ENCODE assay signal across 13 mouse cellular contexts in the genomic region with DNA sequence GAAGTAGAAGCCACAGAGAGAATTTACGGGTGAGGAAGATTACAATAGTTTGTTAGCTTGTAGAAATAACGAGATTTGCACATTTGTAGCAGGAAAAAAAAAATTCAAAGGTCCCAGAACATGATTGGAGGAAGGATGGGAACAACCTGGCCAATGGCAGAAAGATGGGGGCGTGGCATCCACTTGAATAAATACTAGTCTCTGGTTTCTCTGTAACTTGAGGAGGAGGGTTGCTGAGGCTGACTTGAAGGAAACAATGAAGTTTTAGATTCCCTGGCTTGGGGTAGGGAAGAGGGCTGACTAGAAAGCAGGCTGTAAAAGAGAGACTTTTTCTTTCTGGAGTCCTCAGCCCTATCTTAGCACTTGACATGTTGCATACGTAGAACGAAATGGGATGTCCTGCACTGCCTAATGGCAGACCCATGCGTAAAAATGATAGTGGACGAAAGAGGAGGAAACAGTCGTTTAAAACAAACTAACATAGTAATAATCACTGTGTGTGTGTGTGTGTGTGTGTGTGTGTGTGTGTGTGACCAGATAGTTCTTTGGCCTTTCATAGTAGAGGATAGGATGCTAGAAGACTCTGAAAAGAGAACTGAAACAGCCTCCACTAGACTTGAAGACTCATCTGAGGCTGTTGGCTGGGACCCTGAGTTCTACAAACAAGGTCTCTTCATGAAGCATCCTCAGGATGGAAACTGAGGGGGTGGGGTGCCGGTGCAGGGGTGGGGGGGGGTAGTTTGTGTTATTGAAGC.
DNase-seq lines count a peak whose midpoint lies in the region; ATAC-seq and TF ChIP-seq lines count a peak whose summit lies in the region.
"Had no signal": no experiment of that assay in that cellular context is flagged by ENCODE, and none has a peak within 500 bp of the region (broad histone marks: within the 10 kb centered on the region; RNA-seq: fewer than 3 reads in every experiment).

No protein-coding gene starts in this region.

- peak; percentile 55; the same call in 1 of the 2 replicates for ATAC-seq in kidney, embryonic 14.5 days (ENCODE audit: low FRiP score, low TSS enrichment)
- 0 out of 2 replicates have a peak, but pooled peaks have one; percentile 10 for ATAC-seq in embryonic facial prominence, embryonic 13.5 days (ENCODE audit: insufficient number of reproducible peaks, insufficient read depth, low FRiP score, low TSS enrichment, low read depth)
- ATAC-seq in erythroid progenitor cell, adult 5-6 weeks (replicated peaks; ENCODE audit: low FRiP score, poor library complexity, severe bottlenecking), result no peak

- TF ChIP-seq POLR2A in kidney, adult 2 months (IDR thresholded peaks at IDR 0.05; ENCODE audit: low read depth, low read length), result no peak
- TF ChIP-seq POLR2A in MEL (IDR thresholded peaks at IDR 0.05; ENCODE audit: control insufficient read depth in 1 of 2, insufficient read depth in 1 of 2, low read depth in 1 of 2, low read length in 2 of 2, poor library complexity in 1 of 2), result no peak
- TF ChIP-seq POLR2A in thymus, adult 2 months (IDR thresholded peaks at IDR 0.05; ENCODE audit: control insufficient read depth, extremely low read depth, insufficient read depth, low read length, poor library complexity), result no peak

- no peak overlapping the region for H3K9ac ChIP-seq in kidney, embryonic 14.5 days (ENCODE audit: low read depth, low read length)
- no peak overlapping the region for H3K9ac ChIP-seq in MEL (ENCODE audit: control insufficient read depth, low read depth, low read length, poor library complexity, severe bottlenecking)
- H3K9ac ChIP-seq in embryonic facial prominence, embryonic 13.5 days, result no peak overlapping the region
- H3K9ac ChIP-seq: hindbrain, embryonic 13.5 days had no signal

- peaks cover 4% of the 10 kb centered on the region for H3K4me1 ChIP-seq in kidney, embryonic 14.5 days (ENCODE audit: control insufficient read depth, insufficient read depth, low read length)
- peaks cover 2% of the 10 kb centered on the region; the same call in 1 of the 2 replicates for H3K4me1 ChIP-seq in kidney, adult 2 months (ENCODE audit: control insufficient read depth, insufficient read depth, low read length)
- peaks cover 4 to 12% of the 10 kb centered on the region in 2 experiments for H3K4me1 ChIP-seq in MEL (ENCODE audit: control insufficient read depth in 1 of 2, insufficient read depth in 2 of 2, low read length in 2 of 2)
- H3K4me1 ChIP-seq in embryonic facial prominence, embryonic 13.5 days, result peaks cover 41% of the 10 kb centered on the region
- H3K4me1 ChIP-seq in thymus, adult 2 months (replicated peaks; ENCODE audit: control insufficient read depth, insufficient read depth, low read length), result peaks cover 7% of the 10 kb centered on the region; the same call in 1 of the 2 replicates

- no peak for TF ChIP-seq EP300 in MEL (IDR thresholded peaks at IDR 0.05; ENCODE audit: low read depth in 1 of 2, low read length in 2 of 2)

- H3K27ac ChIP-seq in kidney, embryonic 14.5 days (ENCODE audit: low read depth, low read length), result no peak overlapping the region; the same call in 1 of the 2 replicates
- no peak overlapping the region for H3K27ac ChIP-seq in kidney, adult 2 months (ENCODE audit: insufficient read depth, low read depth, low read length)
- H3K27ac ChIP-seq in MEL (ENCODE audit: control insufficient read depth, low read depth, low read length), result no peak overlapping the region
- peak overlapping the region; percentile 23; the same call in 1 of the 2 replicates for H3K27ac ChIP-seq in embryonic facial prominence, embryonic 13.5 days
- no peak overlapping the region for H3K27ac ChIP-seq in thymus, adult 2 months (ENCODE audit: control insufficient read depth, insufficient read depth, low read length)
- H3K27ac ChIP-seq: hindbrain, embryonic 13.5 days had no signal

- no peak for DNase-seq in kidney, adult 2 months
- DNase-seq in 416B (ENCODE audit: low read depth), result peak; percentile 47
- peak; percentile 87 for DNase-seq in MEL (ENCODE audit: low read depth, low spot score)
- no peak for DNase-seq in spleen, adult 12 weeks (ENCODE audit: low spot score)
- DNase-seq in thymus, adult 2 months, result no peak
- DNase-seq: adrenal gland, postnatal 25 days; cerebellum, adult 2 months; thymus, adult 18-20 months had no signal

- H3K4me3 ChIP-seq in kidney, embryonic 14.5 days (ENCODE audit: low read length), result no peak overlapping the region
- no peak overlapping the region for H3K4me3 ChIP-seq in kidney, adult 2 months (ENCODE audit: insufficient read depth, low read depth, low read length)
- H3K4me3 ChIP-seq in MEL (ENCODE audit: control insufficient read depth in 1 of 2, insufficient read depth in 1 of 2, low read depth in 2 of 2, low read length in 2 of 2), result no peak overlapping the region
- no peak overlapping the region for H3K4me3 ChIP-seq in embryonic facial prominence, embryonic 13.5 days
- no peak overlapping the region for H3K4me3 ChIP-seq in thymus, adult 2 months (ENCODE audit: control insufficient read depth, insufficient read depth, low read length)
- H3K4me3 ChIP-seq: hindbrain, embryonic 13.5 days; megakaryocyte, embryonic 14.5 days had no signal

- 0 out of 2 replicates have a peak, but pooled peaks cover 2% of the 10 kb centered on the region for H3K27me3 ChIP-seq in kidney, embryonic 14.5 days (ENCODE audit: control insufficient read depth, insufficient read depth, low read length)
- no peaks in the 10 kb centered on the region for H3K27me3 ChIP-seq in kidney, adult 2 months (replicated peaks; ENCODE audit: control insufficient read depth, insufficient read depth, low read length)
- no peaks in the 10 kb centered on the region for H3K27me3 ChIP-seq in MEL (ENCODE audit: control insufficient read depth in 1 of 2, insufficient read depth in 2 of 2, low read length in 2 of 2)
- no peaks in the 10 kb centered on the region for H3K27me3 ChIP-seq in embryonic facial prominence, embryonic 13.5 days
- H3K27me3 ChIP-seq in thymus, adult 2 months (ENCODE audit: control insufficient read depth, insufficient read depth, low read length), result no peaks in the 10 kb centered on the region
- H3K27me3 ChIP-seq: hindbrain, embryonic 13.5 days had no signal

- no peak for TF ChIP-seq CTCF in kidney, adult 2 months (conservative IDR thresholded peaks at IDR 0.05; ENCODE audit: insufficient read depth, insufficient read length, low read depth, low read length)
- TF ChIP-seq CTCF in MEL (IDR thresholded peaks at IDR 0.05 in 2 of 3, conservative IDR thresholded peaks at IDR 0.05 in 1 of 3; ENCODE audit: control insufficient read depth in 1 of 3, insufficient read depth in 1 of 3, low read depth in 2 of 3, low read length in 3 of 3, poor library complexity in 1 of 3, severe bottlenecking in 1 of 3), result no peak
- no peak for TF ChIP-seq CTCF in thymus, adult 2 months (IDR thresholded peaks at IDR 0.05; ENCODE audit: borderline replicate concordance, control insufficient read depth, extremely low read depth, insufficient read depth, low read length, poor library complexity)

- no peak for TF ChIP-seq RAD21 in MEL (IDR thresholded peaks at IDR 0.05; ENCODE audit: low read depth, low read length)

- 48% methylated on average over 9 of the region's 9 CpGs for WGBS in kidney, embryonic 14.5 days
- 67% methylated on average over 9 of the region's 9 CpGs for WGBS in kidney, adult 2 months
- WGBS in embryonic facial prominence, embryonic 13.5 days, result 45% methylated on average over 9 of the region's 9 CpGs
- 77% methylated on average over 9 of the region's 9 CpGs for WGBS in thymus, adult 2 months

- no peaks in the 10 kb centered on the region for H3K9me3 ChIP-seq in kidney, embryonic 14.5 days (ENCODE audit: control insufficient read depth, low read length)
- H3K9me3 ChIP-seq in MEL (replicated peaks; ENCODE audit: insufficient read depth, low read length), result no peaks in the 10 kb centered on the region
- H3K9me3 ChIP-seq in embryonic facial prominence, embryonic 13.5 days, result no peaks in the 10 kb centered on the region
- H3K9me3 ChIP-seq: hindbrain, embryonic 13.5 days; megakaryocyte, embryonic 14.5 days had no signal

- no peaks in the 10 kb centered on the region for H3K79me2 ChIP-seq in MEL (ENCODE audit: control insufficient read depth, insufficient read depth, low read length, poor library complexity)

- H3K4me2 ChIP-seq in kidney, embryonic 14.5 days (replicated peaks; ENCODE audit: low read depth, low read length), result no peak overlapping the region; the same call in 1 of the 2 replicates
- H3K4me2 ChIP-seq in embryonic facial prominence, embryonic 13.5 days, result no peak overlapping the region
- H3K4me2 ChIP-seq: hindbrain, embryonic 13.5 days had no signal

- no peaks in the 10 kb centered on the region for H3K36me3 ChIP-seq in kidney, embryonic 14.5 days (ENCODE audit: control insufficient read depth, insufficient read depth, low read length)
- H3K36me3 ChIP-seq in kidney, adult 2 months (ENCODE audit: control insufficient read depth, insufficient read depth, low read length), result no peaks in the 10 kb centered on the region
- peaks cover 0 to 5% of the 10 kb centered on the region in 2 experiments; a peak in 2 of 4 replicates for H3K36me3 ChIP-seq in MEL (ENCODE audit: control insufficient read depth in 1 of 2, insufficient read depth in 2 of 2, low read length in 2 of 2)
- H3K36me3 ChIP-seq in embryonic facial prominence, embryonic 13.5 days, result no peaks in the 10 kb centered on the region
- H3K36me3 ChIP-seq in thymus, adult 2 months (ENCODE audit: control insufficient read depth, insufficient read depth, low read length), result no peaks in the 10 kb centered on the region
- H3K36me3 ChIP-seq: hindbrain, embryonic 13.5 days had no signal

TF ChIP-seq in MEL, 35 proteins besides CTCF, POLR2A, EP300 and RAD21 (continues in another document):
- TF ChIP-seq SMC3 (IDR thresholded peaks at IDR 0.05; ENCODE audit: low read depth, low read length) (no peak), ZMIZ1 (IDR thresholded peaks at IDR 0.05; ENCODE audit: low read depth, low read length) (no peak), GATA1 (IDR thresholded peaks at IDR 0.05; ENCODE audit: low read depth, low read length) (no peak), ELF1 (IDR thresholded peaks at IDR 0.05; ENCODE audit: low read depth, low read length) (no peak), RCOR1 (IDR thresholded peaks at IDR 0.05; ENCODE audit: low read depth, low read length) (no peak), BHLHE40 (IDR thresholded peaks at IDR 0.05; ENCODE audit: borderline replicate concordance, low read depth, low read length) (no peak), POLR2AphosphoS5 (IDR thresholded peaks at IDR 0.05; ENCODE audit: borderline replicate concordance, low read depth, low read length) (no peak), MYB (IDR thresholded peaks at IDR 0.05; ENCODE audit: low read depth, low read length) (no peak), E2F4 (IDR thresholded peaks at IDR 0.05; ENCODE audit: borderline replicate concordance, low read depth, low read length) (no peak), SIN3A (IDR thresholded peaks at IDR 0.05; ENCODE audit: low read length) (no peak), ZNF384 (IDR thresholded peaks at IDR 0.05; ENCODE audit: low read depth, low read length) (peak; percentile 93), ZC3H11A (IDR thresholded peaks at IDR 0.05; ENCODE audit: low read depth, low read length) (no peak), TBP (IDR thresholded peaks at IDR 0.05; ENCODE audit: low read depth, low read length) (no peak), CHD2 (IDR thresholded peaks at IDR 0.05; ENCODE audit: low read length) (no peak)

Comparison
In these comparisons a context has a peak if more than half of its experiments do, and no peak if none do; other contexts are left out.
1. DNase-seq: peak in 416B (single experiment) and MEL (single experiment); none in kidney, adult 2 months (single experiment), spleen, adult 12 weeks (single experiment) and thymus, adult 2 months (single experiment).